Mouse (Mus musculus): Measurements from ENCODE around the gene Slc6a8.

Slc6a8 gene

GRCm38 (mm10) chrX:73685629-73686028 is 12.7 kb downstream of the Slc6a8 start:
- no peak for DNase-seq

DNA sequence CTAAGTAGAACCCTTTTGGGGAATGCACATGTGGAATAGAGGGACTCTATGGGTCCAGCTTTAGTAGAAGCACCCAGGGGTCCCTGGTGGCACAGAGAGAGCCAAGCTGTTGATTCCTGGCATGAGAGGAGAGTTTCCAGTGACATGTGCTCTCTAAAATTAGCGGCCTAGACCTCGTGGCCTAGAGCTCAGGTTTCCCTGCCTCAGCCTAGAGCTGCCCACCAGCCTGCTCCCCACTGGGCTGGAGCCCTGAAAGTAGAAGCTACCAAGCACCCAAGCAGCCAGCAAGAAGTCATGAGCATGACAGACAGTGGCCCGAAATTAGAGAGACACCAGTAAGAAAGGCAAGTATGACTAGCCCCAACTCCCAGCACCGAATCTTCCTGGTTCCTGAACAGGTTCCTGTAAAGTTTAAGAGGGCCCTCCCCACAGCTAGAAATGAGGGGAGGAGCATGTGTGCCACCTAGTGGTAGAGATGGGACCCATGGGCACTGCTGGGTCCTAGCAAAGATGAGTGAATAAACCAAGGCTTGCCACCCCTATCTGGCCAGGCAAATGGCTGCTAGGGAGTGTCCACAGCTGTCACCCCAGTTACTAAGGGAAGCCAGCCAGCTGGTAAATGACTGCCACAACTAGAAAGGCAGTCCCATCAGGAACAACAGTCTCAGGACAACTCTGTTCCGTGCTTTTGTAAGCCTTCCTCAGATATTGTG is 18.1 kb downstream of the Slc6a8 start:
- peak; percentile 60 to 62 for DNase-seq

- peak; percentile 23 to 38 for DNase-seq
Measured at GRCm38 (mm10) chrX:73700472-73700871, 27.5 kb downstream of the Slc6a8 start.

DNA sequence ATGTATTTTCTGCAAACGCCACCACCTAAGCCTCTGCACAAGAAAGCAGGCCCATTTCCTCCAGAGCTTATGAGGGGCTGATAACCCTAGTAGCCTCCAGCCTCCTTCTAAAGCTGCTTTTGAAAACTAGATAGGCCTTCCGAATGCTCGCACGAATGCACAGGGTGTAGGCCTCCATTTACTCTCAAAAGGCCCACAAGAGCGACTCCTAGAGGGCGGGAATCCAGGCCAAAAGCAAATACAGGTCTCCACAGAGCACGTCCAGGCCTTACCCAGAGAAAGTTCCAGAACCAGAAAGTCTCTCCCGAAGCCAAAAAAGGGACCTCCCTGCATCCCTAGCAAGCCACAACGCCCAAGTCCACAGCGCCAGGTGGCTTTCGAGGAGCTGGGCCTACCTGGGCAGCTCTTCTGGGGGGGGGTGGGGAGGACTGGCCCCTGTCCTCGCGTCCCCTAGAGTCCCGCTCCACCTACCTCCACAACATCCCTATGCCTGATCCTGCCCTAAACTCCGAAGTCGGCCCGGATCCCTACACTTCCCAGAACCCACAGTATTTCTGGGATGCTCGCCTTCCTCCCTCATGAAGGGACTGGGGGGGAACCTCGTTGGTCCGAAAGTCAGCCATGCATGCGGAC is 42.6 kb downstream of the Slc6a8 start:
- peak; percentile 29 to 30 for DNase-seq

GRCm38 (mm10) chrX:73716109-73716661 is 43.2 kb downstream of the Slc6a8 start, which contains the start of the genes Bcap31 and Abcd1:
Bcap31 (minus strand) TSS chrX:73716175.
Abcd1 (plus strand) TSS chrX:73716597.
- DNase-seq, result peak; percentile 95 to 97

DNA sequence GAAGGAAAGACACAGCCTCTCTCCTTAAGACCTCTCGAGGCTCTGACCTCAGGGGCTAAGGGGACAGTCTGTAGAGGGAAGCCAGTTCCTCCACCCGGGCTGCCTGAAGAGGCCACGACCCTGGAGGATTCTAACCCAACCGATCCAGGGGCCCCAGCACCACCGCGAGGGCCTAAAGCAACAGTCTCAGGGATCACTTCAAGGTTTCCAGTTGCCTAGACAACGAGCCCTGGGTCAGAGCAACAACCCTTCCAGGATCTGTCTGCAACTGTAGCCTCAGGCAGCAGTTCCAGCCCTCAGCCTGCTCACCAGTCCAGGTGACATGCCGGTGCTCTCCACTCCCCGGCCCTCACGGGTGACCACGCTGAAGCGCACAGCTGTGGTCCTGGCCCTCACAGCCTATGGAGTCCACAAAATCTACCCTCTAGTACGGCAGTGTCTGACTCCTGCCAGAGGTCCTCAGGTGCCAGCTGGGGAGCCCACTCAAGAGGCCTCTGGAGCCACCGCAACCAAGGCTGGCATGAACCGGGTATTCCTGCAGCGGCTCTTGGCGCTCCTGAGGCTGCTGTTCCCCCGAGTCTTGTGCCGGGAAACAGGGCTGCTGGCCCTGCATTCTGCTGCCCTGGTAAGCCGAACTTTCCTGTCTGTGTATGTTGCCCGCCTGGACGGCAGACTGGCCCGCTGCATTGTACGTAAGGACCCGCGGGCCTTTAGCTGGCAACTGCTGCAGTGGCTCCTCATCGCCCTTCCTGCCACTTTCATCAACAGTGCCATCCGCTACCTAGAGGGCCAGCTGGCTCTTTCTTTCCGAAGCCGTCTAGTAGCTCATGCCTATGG is 44.0 kb downstream of the Slc6a8 start:
- peak; percentile 26 to 62 for DNase-seq

DNA sequence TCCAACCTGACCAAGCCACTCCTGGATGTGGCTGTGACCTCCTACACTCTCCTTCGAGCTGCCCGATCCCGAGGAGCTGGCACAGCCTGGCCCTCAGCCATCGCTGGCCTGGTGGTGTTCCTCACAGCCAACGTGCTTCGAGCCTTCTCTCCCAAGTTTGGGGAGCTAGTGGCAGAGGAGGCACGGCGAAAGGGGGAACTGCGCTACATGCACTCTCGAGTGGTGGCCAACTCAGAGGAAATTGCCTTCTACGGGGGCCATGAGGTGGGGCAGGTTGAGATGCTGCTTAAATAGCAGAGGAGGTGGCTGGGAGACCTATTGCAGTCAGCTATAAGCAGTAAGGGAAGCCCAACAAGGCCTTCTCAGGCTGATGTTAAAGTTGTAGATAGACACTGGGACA is 44.7 kb downstream of the Slc6a8 start:
- DNase-seq, result peak; percentile 53 to 54

DNA sequence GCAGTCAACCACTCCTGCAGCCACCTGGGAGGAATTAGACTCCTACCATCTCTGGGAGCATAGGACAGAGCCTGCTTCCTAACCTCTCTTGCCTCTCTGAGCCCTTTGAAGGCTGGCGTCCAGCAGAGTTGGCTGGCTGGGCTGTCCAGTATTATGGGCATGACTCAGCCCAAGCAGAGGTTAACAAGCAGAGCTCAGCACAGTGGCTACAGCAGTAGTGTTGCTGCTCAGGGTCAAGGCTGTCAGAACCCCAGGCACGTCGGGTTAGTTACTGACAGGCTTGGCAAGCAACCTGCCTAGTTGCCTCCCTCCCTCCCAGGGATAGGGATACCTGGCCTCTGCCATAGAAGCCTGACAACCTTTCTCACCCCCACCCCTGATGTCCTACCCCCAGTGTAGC is 45.3 kb downstream of the Slc6a8 start:
- DNase-seq, result peak in 1 of 2 experiments; percentile 5

DNA sequence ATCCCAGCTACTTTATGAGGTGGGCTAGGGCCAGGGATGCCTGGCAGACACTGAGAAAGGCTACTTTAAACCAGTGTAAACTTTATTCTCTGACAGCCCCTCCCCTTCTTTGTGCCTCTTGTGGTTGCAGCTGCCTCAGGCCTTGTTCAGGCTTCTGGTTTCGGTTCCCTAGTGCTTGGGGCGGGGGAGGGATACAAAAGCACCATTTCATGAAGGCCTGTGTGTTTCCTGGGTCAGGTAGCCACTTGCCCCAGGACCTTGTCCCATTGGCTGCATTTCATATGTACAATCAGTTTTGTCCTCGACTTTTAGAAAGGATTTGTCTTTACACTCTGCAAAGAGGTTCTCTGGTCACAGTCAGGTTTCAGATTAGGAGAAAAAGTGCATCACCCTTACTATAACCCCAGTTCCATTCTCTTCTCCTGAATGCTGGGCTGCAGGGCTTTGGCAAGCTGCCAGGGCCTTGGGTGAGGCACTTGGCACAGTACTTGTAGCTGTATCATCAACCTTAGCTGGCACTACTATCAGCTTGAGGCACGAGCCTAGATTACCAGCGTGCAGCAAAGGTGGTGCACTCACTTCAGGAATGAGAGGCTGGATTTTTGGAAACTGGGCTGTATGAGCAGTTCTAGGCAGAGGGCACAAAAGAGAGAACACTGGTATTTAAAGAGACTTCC is 45.9 kb downstream of the Slc6a8 start:
- peak; percentile 61 to 63 for DNase-seq

GRCm38 (mm10) chrX:73730908-73731307 is 58.0 kb downstream of the Slc6a8 start:
- no peak for DNase-seq

All from B cell, adult 2 months (primary cell).